Mouse (Mus musculus) CD4-positive helper T cell, adult 2 months (primary cell): ENCODE data around the gene Ltb.

Source experiments
- DNase-seq: peaks from one replicate; pipeline ENCODE4 v3.0.0-alpha.2; 2012; ENCODE audit warnings: low read depth, missing footprints, low spot score

The Ltb gene

DNA sequence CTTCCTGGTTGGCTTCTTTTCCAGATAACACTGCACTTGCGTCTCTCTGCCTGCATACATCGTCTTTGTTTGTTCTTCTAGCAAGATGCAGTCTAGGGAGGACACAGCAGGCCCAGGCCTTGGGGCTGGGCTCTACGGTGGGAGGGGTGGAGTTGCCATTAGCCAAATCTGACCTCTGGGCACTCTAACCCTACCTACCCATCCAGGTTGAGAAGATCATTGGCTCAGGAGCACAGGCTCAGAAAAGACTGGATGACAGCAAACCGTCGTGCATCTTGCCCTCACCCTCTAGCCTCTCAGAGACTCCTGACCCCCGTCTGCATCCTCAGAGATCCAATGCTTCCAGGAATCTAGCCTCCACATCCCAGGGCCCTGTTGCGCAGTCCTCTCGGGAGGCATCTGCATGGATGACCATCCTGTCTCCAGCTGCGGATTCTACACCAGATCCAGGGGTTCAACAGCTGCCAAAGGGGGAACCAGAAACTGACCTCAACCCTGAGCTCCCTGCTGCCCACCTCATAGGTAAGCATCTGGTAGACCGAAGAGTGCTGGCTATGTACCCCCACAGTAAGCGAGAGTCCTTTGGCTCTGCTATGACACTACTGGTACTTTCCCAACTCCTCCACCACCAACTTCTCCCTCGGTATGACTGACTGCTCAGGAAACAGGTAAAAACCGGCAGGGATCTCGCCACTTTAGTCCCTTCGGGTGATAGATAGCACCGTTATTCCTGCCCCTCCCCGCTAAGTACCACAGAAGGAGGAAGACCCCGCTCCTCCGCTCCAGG lies 798 bp downstream of the Ltb start:
- DNase-seq = peak; percentile 55

DNA sequence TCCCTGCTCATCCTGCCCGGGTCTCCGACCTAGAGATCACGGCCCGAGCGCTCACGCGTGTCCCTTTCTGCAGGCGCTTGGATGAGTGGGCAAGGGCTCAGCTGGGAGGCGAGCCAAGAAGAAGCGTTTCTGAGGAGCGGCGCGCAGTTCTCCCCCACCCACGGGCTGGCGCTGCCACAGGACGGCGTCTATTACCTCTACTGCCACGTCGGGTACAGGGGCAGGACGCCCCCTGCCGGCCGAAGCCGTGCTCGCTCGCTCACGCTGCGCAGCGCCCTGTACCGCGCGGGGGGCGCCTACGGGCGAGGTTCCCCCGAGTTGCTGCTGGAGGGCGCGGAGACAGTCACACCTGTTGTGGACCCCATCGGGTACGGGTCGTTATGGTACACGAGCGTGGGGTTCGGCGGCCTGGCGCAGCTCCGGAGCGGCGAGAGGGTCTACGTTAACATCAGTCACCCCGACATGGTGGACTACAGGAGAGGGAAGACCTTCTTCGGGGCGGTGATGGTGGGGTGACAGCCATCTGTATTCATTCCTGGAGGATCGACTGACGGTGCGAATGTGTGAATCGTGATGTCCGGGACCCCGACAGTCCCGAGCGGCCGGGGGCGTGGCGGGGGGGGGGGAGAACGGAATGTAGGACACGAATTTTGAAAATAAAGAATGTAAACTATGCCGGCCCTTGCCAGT lies 1.5 kb downstream of the Ltb start:
- DNase-seq = peak; percentile 93

DNA sequence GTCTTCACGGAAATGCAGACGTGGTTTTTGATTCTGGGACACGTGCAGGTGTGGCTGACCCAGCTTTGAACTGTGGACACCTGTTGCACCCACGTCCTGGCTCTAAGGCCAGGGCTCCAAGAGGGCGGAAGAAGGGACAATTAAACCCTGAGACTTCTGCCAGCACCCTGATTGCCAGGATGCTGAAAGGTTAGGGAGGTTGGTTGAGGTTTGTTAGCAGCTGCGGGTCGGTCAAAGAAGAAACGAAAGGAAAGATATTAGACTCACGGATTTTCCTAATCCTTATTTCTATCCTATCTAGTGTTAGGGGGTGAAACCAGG lies 2.0 kb downstream of the Ltb start:
- peak; percentile 54 for DNase-seq

GRCm38 (mm10) chr17:35197126-35197525 lies 2.9 kb downstream of the Ltb start:
- peak; percentile 77 for DNase-seq

DNA sequence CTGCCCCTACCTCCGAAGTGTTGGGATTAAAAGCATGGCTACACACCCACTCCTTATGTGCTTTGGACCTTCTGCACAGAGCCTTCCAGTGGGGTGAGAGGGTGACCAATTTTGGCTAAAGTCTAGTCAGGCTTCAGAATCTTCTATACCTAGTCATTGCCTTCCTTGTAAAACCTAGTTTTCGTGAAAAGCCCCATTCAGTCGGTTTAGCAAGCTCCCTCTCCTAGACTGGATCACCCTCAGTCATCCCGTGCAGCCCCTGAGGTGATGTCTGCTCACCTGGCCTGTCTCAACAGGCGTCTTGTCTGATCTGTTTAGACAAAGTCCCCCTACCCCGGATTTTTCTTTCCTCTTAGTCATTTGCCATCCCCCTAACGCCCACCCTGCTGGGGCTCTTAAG lies 3.8 kb downstream of the Ltb start:
- DNase-seq = peak; percentile 12

GRCm38 (mm10) chr17:35198946-35199345 lies 4.7 kb downstream of the Ltb start:
- peak; percentile 9 for DNase-seq

- DNase-seq = peak; percentile 95
Measured at GRCm38 (mm10) chr17:35200398-35200797, 6.2 kb downstream of the Ltb start.

GRCm38 (mm10) chr17:35201128-35201527 lies 6.9 kb downstream of the Ltb start:
- DNase-seq = peak; percentile 79

- DNase-seq = peak; percentile 88
Measured at GRCm38 (mm10) chr17:35201787-35202186, 7.5 kb downstream of the Ltb start, which contains the start of gene Tnf. Gene Tnf (minus strand): TSS chr17:35202007.

DNA sequence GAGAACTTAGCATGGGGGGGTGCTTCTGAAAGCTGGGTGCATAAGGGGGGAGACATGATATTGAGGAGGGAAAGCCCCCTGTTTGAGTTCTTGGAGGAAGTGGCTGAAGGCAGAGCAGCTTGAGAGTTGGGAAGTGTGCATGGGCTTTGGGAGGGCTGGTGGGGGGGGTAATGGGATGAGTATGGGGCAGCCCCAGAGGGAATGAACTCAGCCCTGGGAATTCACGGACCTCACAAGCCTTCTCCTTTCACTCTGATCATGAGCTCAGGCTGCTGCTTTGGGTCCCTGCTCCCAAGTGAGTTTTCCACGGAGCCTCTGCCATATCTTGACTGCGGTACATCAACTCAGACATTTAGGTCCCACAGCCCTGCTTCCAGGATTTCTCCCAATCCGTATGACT lies 8.2 kb downstream of the Ltb start:
- DNase-seq = no peak

DNA sequence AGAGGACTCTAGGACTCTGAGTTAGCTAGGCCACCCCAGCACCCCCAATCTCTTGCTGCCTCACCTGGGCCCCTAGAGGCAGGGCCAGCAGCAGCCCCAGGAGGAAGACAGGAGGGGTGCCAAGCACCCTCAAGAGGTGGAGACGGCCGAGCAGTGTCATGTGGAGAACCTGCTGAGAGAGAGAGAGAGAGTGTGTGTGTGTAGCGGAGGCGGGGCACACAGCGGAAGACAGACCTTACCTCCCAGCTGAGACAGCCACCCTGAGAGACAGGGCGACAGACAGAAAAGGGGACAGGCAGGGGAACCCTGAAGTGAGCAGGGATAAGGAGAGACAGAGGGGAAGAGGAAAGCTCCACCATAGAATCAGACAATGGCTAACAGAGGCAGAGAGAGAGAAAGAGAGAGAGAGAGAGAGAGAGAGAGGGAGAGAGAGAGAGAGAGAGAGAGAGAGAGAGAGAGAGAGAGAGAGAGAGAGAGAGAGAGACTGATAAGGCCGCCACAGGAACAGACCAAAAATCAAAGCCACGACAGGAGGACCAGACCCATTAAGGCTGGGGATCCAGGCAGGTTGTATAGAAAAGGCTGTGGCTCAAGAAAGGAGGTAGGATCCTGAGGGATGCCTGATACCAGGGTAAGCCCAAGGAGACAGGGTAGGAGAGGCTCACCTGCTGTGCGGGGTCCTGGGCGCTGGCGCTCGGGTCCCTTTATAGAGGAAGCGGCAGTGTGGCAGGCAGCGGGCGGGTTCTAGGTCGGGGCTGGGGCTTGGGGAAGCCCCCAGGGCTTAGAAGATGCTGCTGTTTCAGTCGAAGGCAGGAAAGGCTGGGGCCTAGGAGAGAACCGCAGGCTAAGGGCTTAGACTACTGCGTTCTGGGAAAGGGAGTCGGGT lies 10.5 kb downstream of the Ltb start, which contains the start of gene Lta:
Gene Lta (minus strand): TSS at position 858 of the 886 bp plus-strand sequence.
- peak; percentile 89 for DNase-seq

- no peak for DNase-seq
Measured at GRCm38 (mm10) chr17:35205380-35205769, 11.1 kb downstream of the Ltb start.

DNA sequence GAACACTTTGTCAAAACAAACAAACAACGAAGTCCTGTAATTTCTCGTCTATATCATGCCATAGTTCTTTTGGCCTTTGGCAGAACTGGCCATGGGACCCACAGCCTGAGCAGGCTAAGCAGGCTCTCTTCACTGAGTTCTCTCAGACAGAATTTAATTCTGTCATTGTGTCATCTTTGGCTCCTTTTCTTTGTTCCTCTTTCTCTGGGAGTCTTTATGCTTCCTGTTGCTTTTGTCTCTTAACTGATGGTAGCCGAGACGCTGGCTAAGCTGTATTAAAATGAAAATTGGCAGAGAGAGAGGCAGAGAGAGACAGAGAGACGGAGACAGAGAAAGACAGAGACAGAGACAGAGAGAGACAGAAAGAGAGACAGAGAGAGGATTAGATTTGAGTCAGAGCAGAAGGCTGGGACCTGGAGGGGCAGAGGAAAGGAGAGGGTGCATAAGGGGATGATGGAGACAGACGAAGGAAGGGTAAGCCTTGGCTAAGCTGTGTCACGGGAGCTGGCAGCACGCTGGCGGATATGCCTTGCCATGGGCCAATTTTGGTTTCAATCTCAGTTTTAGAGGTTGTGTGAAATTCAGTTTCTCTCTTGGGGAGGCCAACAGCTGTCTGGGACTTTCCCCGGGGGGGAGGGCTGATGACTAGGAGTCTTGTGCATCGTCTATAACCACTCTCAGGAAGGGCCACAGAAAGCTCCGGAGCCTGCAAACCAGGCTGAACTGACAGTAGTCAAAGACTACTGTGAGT lies 15.7 kb downstream of the Ltb start:
- peak; percentile 91 for DNase-seq

DNA sequence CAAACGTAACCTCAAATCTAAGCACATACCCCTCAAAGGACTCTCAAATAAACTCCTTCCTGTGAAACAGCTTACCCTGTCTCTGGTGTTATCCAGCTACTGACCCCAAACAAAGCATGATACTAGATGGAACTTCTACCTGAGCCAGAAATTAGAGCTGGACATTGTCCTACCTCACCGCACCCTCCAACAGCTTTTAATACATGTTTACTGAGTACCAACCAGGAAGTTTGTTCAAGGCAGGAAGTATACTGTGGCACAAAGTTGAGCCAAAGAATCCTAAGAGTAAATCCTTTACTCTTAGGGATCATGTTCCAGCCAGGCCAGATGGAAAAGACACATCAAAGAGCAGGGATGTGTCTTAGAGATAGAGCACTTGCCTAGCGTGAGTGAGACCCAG lies 16.4 kb downstream of the Ltb start:
- no peak for DNase-seq

- DNase-seq = no peak
Measured at GRCm38 (mm10) chr17:35213071-35213470, 18.8 kb downstream of the Ltb start.

- peak; percentile 73 for DNase-seq
Measured at GRCm38 (mm10) chr17:35218516-35219193, 24.4 kb downstream of the Ltb start.

DNA sequence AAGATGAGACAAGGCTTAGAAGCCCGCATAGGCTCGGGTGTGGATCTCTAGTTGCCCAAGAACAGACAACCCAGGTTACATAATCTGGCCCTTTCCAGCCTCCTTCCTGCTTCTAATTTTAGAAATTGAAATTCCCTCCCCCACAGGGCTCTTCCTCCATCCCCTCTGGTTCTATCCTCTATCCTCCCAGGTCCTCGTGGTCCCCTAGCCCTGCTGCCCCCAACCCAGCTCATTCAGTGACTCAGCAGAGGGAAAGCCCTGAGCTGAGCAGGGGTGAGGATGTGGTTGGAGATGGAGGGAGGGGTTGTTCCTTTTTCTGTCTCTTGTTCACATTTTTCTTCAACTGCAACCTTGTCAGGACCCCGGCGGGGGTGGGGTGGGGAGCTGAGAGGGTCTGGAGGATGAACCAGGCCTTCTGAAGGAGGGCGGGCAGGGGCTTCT lies 25.4 kb downstream of the Ltb start:
- peak; percentile 83 for DNase-seq

- DNase-seq = no peak
Measured at GRCm38 (mm10) chr17:35220156-35220952, 26.1 kb downstream of the Ltb start, which contains the start of gene Gm16181. Gene Gm16181 (plus strand): TSS chr17:35220834.

DNA sequence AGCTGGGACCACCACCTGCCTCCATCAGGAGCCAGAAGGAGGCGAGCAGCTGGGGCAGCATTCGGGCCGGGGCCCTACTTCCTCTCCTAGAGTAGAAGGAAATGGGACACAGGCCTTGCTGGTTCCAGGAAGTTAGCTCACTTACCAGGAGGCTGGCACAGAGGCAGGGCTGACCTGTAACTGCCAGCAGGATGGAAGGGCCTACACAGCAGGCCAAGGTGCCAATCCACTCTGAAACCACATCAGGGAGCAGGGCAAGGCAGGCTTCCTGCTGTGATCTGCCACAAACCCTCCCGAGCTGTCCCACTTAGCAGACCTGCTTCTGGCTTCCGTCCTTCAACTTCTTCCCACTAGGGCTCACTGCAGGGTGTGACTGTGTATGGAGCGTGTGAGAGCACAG lies 28.1 kb downstream of the Ltb start:
- peak; percentile 64 for DNase-seq

DNA sequence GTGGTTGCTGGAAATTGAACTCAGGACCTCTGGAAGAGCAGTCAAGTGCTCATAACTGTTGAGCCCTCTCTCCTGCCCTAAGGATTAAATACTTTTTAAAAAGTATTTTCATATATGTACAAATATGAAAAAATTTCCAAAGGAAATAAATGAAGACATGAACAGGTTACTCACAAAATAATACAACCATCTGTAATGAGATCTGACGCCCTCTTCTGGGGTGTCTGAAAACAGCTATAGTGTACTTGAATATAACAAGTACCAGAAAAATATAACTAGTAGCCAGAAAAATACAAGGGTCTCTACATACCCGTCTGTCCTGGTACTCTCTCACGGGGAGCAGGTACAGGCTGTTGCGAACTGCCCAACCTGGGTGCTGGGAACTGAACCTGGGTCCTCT lies 30.4 kb downstream of the Ltb start:
- DNase-seq = no peak
